Mouse (Mus musculus) cerebellum, adult 2 months (tissue): ENCODE measurements around the gene Pzp.

Experiments
- CTCF ChIP-seq: fragments of 200-500 bp; IDR thresholded peaks from 2 replicates; pipeline ENCODE4 v1.5.1; 2011; ENCODE audit warnings: low read depth, mild to moderate bottlenecking, control low read depth, low read length, moderate library complexity, borderline replicate concordance; ENCODE audit not compliant: insufficient read depth
- POLR2A ChIP-seq: fragments of 200-500 bp; IDR thresholded peaks from 2 replicates; pipeline ENCODE4 v1.6.1; 2011; ENCODE audit warnings: low read length, control low read depth, borderline replicate concordance; ENCODE audit not compliant: insufficient read depth

GRCm38 (mm10) chr6:128505676-128506236 lies 20.8 kb downstream of the Pzp start:
- no peak for TF ChIP-seq CTCF
- no peak for TF ChIP-seq POLR2A
